ENCODE assay signal across 25 mouse cellular contexts in the genomic region with DNA sequence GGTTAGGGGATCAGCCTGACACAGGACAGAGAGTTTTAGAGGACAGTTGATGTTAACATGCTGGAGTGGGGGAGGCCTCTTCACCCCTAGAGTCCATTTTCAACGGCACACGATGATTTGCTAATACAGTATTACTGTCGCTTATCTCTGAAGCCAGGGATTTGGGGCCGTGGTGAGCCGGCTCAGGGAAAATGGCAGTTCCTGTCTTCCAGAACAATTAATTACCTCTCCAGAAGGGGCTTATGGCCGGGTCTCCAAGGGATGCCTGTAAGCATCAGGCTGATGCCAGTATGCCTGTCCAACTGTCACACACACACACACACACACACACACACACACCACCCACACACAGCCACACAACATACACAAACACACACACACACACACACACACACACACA. TPM values are rescaled to one million over a fixed set of nuclear protein-coding genes. Genes with fewer than 3 reads are reported as not detected.
"Had no signal": no experiment of that assay in that cellular context is flagged by ENCODE, and none has a peak within 500 bp of the region (broad histone marks: within the 10 kb centered on the region; RNA-seq: fewer than 3 reads in every experiment).

No protein-coding gene starts in this region.

- H3K4me2 ChIP-seq: kidney, embryonic 15.5 days; limb, embryonic 12.5 days; limb, embryonic 15.5 days; liver, embryonic 11.5 days; lung, embryonic 14.5 days; stomach, embryonic 15.5 days had no signal

- H3K9me3 ChIP-seq: kidney, embryonic 15.5 days; limb, embryonic 12.5 days; limb, embryonic 15.5 days; stomach, embryonic 15.5 days had no signal

- H3K36me3 ChIP-seq: kidney, embryonic 15.5 days; limb, embryonic 12.5 days; limb, embryonic 15.5 days; stomach, embryonic 15.5 days had no signal

- H3K4me1 ChIP-seq: kidney, embryonic 15.5 days; limb, embryonic 15.5 days; stomach, embryonic 15.5 days had no signal

- H3K4me3 ChIP-seq: kidney, embryonic 15.5 days; left cerebral cortex, adult 2 months; limb, embryonic 12.5 days; limb, embryonic 15.5 days; stomach, embryonic 15.5 days had no signal

- H3K27ac ChIP-seq: kidney, embryonic 15.5 days; left cerebral cortex, adult 2 months; limb, embryonic 12.5 days; limb, embryonic 15.5 days; liver, embryonic 14.5 days; macrophage; stomach, embryonic 15.5 days had no signal

- ATAC-seq: intestine, postnatal 0 days; liver, postnatal 0 days; lung, postnatal 0 days had no signal

- DNase-seq: kidney, adult 2 months; kidney, postnatal 10 days; kidney, postnatal 36 days; layer of hippocampus, postnatal 36 days; left cerebral cortex, postnatal 4 days; liver, postnatal 0 days; lung, embryonic 14.5 days; right cerebral cortex, postnatal 25 days; spleen, adult 18-20 months; thymus, postnatal 25 days had no signal

- H3K9ac ChIP-seq: kidney, embryonic 15.5 days; limb, embryonic 12.5 days; limb, embryonic 15.5 days; liver, embryonic 14.5 days; liver, postnatal 0 days; lung, embryonic 14.5 days; stomach, embryonic 15.5 days had no signal

RNA-seq across cellular contexts. Expression of a gene that starts 8.7 kb away (rescaled TPM):
- total RNA-seq: layer of hippocampus, adult 8-10 months; layer of hippocampus, postnatal 10 days; layer of hippocampus, postnatal 36 days; left cerebral cortex, adult 2 months; left cerebral cortex, postnatal 10 days; megakaryocyte, adult 5-6 weeks had no signal
- polyA plus RNA-seq: intestine, postnatal 0 days; kidney, adult 2 months; kidney, embryonic 15.5 days; limb, embryonic 12.5 days; limb, embryonic 15.5 days; liver, embryonic 11.5 days; liver, embryonic 14.5 days; liver, postnatal 0 days; macrophage; neural tube, embryonic 14.5 days; stomach, embryonic 15.5 days had no signal
